Mouse (Mus musculus): ENCODE data around the gene Acbd5. TPM values are rescaled to one million over a fixed set of nuclear protein-coding genes. Genes with fewer than 3 reads are reported as not detected.
A peak's percentile ranks its signal among the peaks of the same experiment; 100 is the strongest.

Gene Acbd5
- polyA plus RNA-seq (2016; fragmentation: Nextera tagmentation; extraction: Ambion mirVana): 68.3 and 71.8 TPM in 2 replicates

DNA sequence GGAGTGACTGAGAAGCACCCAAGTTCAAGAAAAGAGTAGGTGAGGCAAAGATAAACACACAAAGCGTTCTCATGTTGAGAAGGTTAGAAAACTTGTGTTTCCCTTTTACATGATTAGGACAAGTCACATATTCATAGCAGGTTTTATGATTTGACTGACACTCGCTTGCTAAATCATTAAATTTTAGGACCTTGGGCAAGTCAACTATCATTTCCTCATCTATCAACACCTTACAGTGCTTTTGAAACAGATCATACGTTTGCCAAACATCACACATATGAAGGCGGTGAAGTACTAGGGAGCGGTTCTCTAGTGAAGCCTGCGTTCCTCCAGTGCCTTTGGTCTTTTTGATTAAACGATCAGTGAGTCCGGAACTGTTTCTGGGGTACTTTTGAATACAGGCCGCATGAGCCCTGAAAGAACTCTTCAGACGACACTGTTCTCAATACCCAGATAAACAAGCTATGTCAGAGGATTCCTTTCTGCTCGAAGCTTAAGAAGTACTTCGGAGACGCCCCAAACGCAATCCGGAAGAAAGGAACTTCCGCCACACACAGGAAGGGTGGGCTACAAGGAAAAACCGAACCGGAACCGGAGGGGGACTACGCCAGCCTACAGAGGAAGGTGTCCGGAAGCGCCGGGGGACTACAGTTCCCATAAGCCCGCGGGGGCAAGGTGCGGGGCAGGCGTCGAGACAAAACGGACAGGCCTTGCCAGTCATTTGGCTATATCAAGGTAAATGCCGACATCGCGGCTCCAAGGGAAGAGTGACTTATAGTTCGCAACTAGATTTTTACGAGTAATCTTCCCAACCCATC is at the start of gene Acbd5:
Acbd5 (plus strand) TSS at position 616 of the 818 bp plus-strand sequence.
- peak; percentile 93 for ATAC-seq (ENCODE audit: low FRiP score, low read depth)
- WGBS: 3% methylated on average over 34 of the region's 34 CpGs
- Histone ChIP-seq H3K9ac (peak within 1 kb of the TSS; percentile 81), H3K4me2 (replicated peaks) (peak within 1 kb of the TSS; percentile 96), H3K9me3 (no peaks in the 10 kb centered on the region), H3K27ac (peak within 1 kb of the TSS; percentile 90), H3K27me3 (replicated peaks) (no peaks in the 10 kb centered on the region), H3K4me3 (peak within 1 kb of the TSS; percentile 67), H3K4me1 (0 out of 2 replicates have a peak, but pooled peaks cover 3% of the 10 kb centered on the region), H3K36me3 (peaks cover 6% of the 10 kb centered on the region; the same call in 1 of the 2 replicates)

GRCm38 (mm10) chr2:23019170-23019569 is 48.8 kb upstream of the Acbd5 start:
- 91% methylated on average over 2 of the region's 2 CpGs for WGBS
- no peak overlapping the region for H3K4me2 ChIP-seq (replicated peaks)
- H3K9me3 ChIP-seq: no peaks in the 10 kb centered on the region
- ATAC-seq (ENCODE audit: low FRiP score, low read depth): no peak
- no peak overlapping the region for H3K27ac ChIP-seq
- no peak overlapping the region for H3K9ac ChIP-seq
- no peak overlapping the region for H3K4me3 ChIP-seq
- H3K4me1 ChIP-seq: no peaks in the 10 kb centered on the region
- no peaks in the 10 kb centered on the region for H3K36me3 ChIP-seq
- no peaks in the 10 kb centered on the region for H3K27me3 ChIP-seq (replicated peaks)

DNA sequence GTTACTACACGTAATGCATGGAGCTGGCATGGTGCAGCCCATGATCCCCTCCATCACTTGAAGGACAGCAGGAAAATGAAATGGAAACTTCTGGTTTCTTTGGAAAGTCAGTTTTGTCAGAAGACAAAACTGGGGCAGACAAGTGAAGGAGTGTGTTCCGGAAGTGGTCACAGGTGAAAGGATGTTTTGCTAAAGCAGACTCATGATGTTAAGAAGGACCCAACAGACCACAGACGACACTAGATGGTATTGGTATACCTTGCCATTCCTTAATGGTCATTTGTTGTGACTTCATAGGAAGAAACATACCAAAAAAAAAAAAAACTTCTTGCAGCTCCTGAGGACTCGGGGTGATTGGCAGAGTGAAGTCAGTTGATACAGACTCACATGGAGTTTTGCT is 46.6 kb upstream of the Acbd5 start:
- H3K4me1 ChIP-seq: no peaks in the 10 kb centered on the region
- 92% methylated on average over 4 of the region's 4 CpGs for WGBS
- ATAC-seq (ENCODE audit: low FRiP score, low read depth): no peak
- no peaks in the 10 kb centered on the region for H3K9me3 ChIP-seq
- no peak overlapping the region for H3K4me3 ChIP-seq
- no peaks in the 10 kb centered on the region for H3K27me3 ChIP-seq (replicated peaks)
- H3K27ac ChIP-seq: no peak overlapping the region
- no peak overlapping the region for H3K4me2 ChIP-seq (replicated peaks)
- no peaks in the 10 kb centered on the region for H3K36me3 ChIP-seq
- no peak overlapping the region for H3K9ac ChIP-seq

GRCm38 (mm10) chr2:23021721-23022120 is 46.2 kb upstream of the Acbd5 start:
- ATAC-seq (ENCODE audit: low FRiP score, low read depth): no peak
- Histone ChIP-seq H3K36me3 (no peaks in the 10 kb centered on the region), H3K9me3 (no peaks in the 10 kb centered on the region), H3K4me3 (no peak overlapping the region), H3K27ac (no peak overlapping the region), H3K9ac (no peak overlapping the region), H3K4me2 (replicated peaks) (no peak overlapping the region), H3K4me1 (no peaks in the 10 kb centered on the region), H3K27me3 (replicated peaks) (no peaks in the 10 kb centered on the region)
- 49% methylated on average over 4 of the region's 4 CpGs for WGBS

DNA sequence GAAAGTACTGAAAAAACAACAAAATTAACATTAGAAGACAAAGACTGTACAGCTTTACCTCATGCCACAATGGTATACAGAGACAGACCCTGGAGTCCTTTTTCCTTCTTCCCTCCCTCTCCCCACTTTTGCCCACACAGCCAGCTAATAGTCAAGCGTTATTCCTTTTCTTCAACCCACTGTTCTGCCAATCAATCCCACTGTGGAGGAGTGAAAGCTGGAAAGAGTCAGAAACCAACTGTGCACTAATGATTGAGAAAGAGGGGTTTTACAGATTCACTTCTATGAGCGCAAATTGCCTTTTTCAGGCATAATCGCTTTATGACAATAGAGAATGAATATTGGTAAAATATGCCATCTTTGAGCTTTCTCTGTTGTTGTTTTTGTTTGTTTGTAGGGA is 44.9 kb upstream of the Acbd5 start:
- no peaks in the 10 kb centered on the region for H3K4me1 ChIP-seq
- 87% methylated on average over 3 of the region's 3 CpGs for WGBS
- no peak overlapping the region for H3K4me3 ChIP-seq
- no peak overlapping the region for H3K27ac ChIP-seq
- no peaks in the 10 kb centered on the region for H3K9me3 ChIP-seq
- H3K36me3 ChIP-seq: no peaks in the 10 kb centered on the region
- H3K27me3 ChIP-seq (replicated peaks): no peaks in the 10 kb centered on the region
- no peak for ATAC-seq (ENCODE audit: low FRiP score, low read depth)
- no peak overlapping the region for H3K9ac ChIP-seq
- no peak overlapping the region for H3K4me2 ChIP-seq (replicated peaks)

DNA sequence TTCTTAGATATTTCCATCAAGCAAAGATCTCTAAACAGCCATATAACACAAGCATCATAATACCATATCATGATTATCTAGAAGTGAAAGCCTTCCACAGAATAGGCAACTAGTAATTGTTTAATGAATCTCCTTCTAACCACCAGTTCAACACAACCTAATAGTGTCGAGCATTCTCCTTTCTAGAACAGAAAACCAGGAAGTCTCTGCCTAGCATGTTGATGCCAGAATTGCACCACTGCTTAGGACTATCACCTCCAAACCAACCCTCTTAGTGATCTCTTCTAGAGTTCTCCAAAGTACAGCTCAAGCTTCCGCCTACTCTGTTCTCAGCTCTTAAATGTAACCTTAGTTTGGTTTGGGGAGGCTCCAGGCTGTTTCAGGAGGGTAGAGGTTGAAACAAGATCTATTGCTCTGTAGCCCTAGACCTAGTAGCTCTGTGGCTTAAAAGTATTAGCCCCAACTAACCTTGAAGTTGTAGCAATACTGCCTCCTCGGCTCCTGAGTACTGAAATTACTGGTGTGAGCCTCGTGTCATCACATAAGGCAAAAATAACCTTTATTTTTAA is 44.2 kb upstream of the Acbd5 start:
- H3K4me2 ChIP-seq (replicated peaks): no peak overlapping the region
- H3K4me3 ChIP-seq: no peak overlapping the region
- no peak overlapping the region for H3K9ac ChIP-seq
- ATAC-seq (ENCODE audit: low FRiP score, low read depth): no peak
- H3K27ac ChIP-seq: no peak overlapping the region
- WGBS: 95% methylated on average over 4 of the region's 4 CpGs
- H3K9me3 ChIP-seq: no peaks in the 10 kb centered on the region
- no peaks in the 10 kb centered on the region for H3K36me3 ChIP-seq
- H3K4me1 ChIP-seq: no peaks in the 10 kb centered on the region
- no peaks in the 10 kb centered on the region for H3K27me3 ChIP-seq (replicated peaks)

DNA sequence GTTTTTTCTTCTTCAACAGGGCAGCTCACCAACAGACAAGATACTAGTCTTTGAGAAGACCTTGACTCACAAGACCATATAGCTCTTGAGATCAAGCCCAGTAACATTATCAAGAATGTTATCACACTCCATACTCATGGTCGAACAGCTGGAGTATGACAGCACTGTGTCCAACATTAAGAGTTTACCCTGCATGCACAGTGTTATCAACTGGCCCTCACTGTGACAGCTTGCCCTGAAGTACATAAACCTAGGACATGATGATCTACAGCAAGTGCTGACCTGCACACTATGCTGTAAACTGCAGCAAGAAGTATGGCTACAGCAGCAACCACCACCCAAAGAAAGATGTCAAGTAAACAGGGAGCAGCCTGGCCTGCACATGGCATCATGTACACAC is 41.6 kb upstream of the Acbd5 start:
- Histone ChIP-seq H3K4me1 (no peaks in the 10 kb centered on the region), H3K9me3 (no peaks in the 10 kb centered on the region), H3K36me3 (0 out of 2 replicates have a peak, but pooled peaks cover 4% of the 10 kb centered on the region), H3K4me3 (no peak overlapping the region), H3K27ac (no peak overlapping the region), H3K9ac (no peak overlapping the region), H3K4me2 (replicated peaks) (no peak overlapping the region), H3K27me3 (replicated peaks) (no peaks in the 10 kb centered on the region)
- WGBS: 94% methylated on average over 1 of the region's 1 CpGs
- no peak for ATAC-seq (ENCODE audit: low FRiP score, low read depth)

DNA sequence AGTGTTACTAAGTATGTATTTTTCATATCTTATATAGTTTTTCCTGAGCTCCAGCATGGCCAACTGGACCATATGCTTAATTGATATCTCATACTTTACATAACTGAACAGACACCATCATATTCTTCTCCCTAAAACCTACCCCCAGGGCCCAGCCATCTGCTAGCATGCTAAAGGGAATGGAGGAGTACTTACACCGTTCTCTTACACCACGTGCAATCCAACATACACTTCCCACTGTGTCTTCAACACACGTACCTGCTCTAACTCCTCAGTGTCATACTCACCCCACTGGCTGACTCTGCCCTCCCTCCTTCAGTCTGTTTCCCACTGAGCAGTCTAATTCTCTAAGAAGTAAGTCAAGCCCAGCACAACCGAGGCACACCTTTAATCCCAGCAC is 39.1 kb upstream of the Acbd5 start:
- Histone ChIP-seq H3K27me3 (replicated peaks) (no peaks in the 10 kb centered on the region), H3K9me3 (no peaks in the 10 kb centered on the region), H3K4me3 (no peak overlapping the region), H3K27ac (no peak overlapping the region), H3K4me1 (no peaks in the 10 kb centered on the region), H3K36me3 (0 out of 2 replicates have a peak, but pooled peaks cover 4% of the 10 kb centered on the region), H3K9ac (no peak overlapping the region), H3K4me2 (replicated peaks) (no peak overlapping the region)
- no peak for ATAC-seq (ENCODE audit: low FRiP score, low read depth)
- WGBS: 91% methylated on average over 4 of the region's 4 CpGs

- Histone ChIP-seq H3K9ac (no peak overlapping the region), H3K27me3 (replicated peaks) (no peaks in the 10 kb centered on the region), H3K9me3 (no peaks in the 10 kb centered on the region), H3K36me3 (0 out of 2 replicates have a peak, but pooled peaks cover 4% of the 10 kb centered on the region), H3K27ac (no peak overlapping the region), H3K4me1 (no peaks in the 10 kb centered on the region), H3K4me2 (replicated peaks) (no peak overlapping the region), H3K4me3 (no peak overlapping the region)
- 94% methylated on average over 1 of the region's 4 CpGs for WGBS
- no peak for ATAC-seq (ENCODE audit: low FRiP score, low read depth)
These were observed 37.3 kb upstream of the Acbd5 start for GRCm38 (mm10) chr2:23030631-23031030.

DNA sequence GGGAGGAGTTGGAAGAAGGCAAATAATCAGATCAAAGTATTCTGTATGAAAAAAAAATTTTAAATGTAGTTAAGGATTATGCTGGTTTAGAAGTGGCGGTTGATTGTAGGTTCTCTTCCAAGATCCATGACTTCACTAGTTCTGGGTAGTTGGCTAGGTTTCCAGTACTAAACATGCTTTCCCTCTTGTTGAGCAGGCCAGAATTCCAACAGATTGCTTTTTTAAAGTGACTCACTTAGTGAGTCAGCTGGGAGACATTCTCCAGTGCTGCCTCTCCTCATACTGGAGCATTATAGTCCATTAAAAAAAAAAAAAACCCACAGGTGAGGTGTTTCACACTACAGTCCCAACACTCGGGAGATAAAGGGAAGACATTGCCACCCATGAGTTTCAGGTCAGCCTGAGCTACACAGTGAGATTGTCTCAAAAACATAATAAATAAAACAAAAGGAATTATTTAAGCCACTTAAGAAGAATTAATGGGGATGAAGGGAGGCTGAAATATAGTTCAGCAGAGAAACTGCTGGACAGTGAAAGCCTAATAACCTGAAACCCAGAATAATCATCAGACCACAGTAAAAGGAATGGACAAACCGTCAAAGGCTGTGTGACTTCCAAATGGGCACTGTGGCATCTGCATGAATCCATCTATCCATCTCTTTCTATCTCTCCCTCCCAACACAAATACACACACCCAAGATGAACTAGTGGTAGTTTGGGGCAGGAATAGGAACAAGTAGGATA is 33.1 kb upstream of the Acbd5 start:
- Histone ChIP-seq H3K4me1 (peaks cover 10% of the 10 kb centered on the region; the same call in 1 of the 2 replicates), H3K9me3 (no peaks in the 10 kb centered on the region), H3K27me3 (replicated peaks) (no peaks in the 10 kb centered on the region), H3K9ac (no peak overlapping the region), H3K4me2 (replicated peaks) (no peak overlapping the region), H3K27ac (no peak overlapping the region), H3K4me3 (no peak overlapping the region), H3K36me3 (0 out of 2 replicates have a peak, but pooled peaks cover 1% of the 10 kb centered on the region)
- no peak for ATAC-seq (ENCODE audit: low FRiP score, low read depth)
- 94% methylated on average over 3 of the region's 3 CpGs for WGBS

DNA sequence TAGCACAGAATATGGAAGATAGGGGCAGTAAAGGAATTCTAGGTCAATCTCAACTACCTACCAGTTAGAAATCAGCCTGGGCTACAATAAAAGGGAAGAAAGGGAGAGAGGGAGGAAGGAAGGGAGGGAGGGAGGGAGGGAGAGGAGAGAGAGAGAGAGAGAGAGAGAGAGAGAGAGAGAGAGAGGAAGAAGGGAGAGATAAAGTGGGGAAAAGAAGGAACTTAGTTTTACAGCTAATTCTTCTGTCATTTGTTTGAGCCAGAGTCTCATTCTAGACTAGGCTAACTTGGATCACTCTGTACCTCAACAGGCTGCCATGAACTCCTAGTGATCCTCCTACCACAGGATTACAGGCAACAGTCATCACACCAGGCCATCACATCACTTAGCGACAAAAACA is 32.5 kb upstream of the Acbd5 start:
- Histone ChIP-seq H3K27me3 (replicated peaks) (no peaks in the 10 kb centered on the region), H3K9ac (no peak overlapping the region), H3K36me3 (no peaks in the 10 kb centered on the region), H3K9me3 (no peaks in the 10 kb centered on the region), H3K4me1 (peaks cover 10% of the 10 kb centered on the region; the same call in 1 of the 2 replicates), H3K4me3 (no peak overlapping the region), H3K4me2 (replicated peaks) (no peak overlapping the region), H3K27ac (no peak overlapping the region)
- no peak for ATAC-seq (ENCODE audit: low FRiP score, low read depth)
- 100% methylated on average over 1 of the region's 1 CpGs for WGBS

Data from neural tube, embryonic 12.5 days (tissue).